Mouse (Mus musculus): Measurements from ENCODE around the gene Slc2a3.
A peak's percentile ranks its signal among the peaks of the same experiment; 100 is the strongest.

The Slc2a3 gene

DNA sequence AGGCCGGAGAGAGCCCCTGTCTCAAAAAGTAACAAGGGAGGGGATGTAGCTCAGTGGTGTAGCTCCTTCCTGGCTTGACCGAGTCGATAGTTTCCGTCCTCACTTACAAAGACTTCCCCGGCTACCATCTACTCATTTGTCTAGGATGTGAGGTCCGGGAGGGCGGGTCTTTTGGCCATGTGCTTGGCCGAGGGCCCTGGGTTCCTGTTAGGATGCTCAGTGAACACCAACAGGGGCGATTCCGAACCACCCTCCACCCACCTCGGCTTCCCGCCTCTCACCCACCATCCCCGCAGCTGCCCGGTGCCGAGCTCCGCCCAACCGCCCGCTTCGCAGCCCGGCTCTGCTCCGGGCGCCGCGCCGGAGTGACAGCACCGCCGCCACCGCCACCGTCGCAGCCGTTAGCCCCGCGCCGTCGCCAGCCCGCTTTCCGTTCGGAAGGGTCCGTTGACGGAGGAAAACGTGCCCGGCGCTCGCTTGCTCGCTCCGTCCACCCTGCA, at the start of gene Slc2a3:
Slc2a3 (minus strand) TSS at position 340 of the 500 bp plus-strand sequence.
- no peak for DNase-seq (ENCODE audit: low read depth, low spot score)

DNA sequence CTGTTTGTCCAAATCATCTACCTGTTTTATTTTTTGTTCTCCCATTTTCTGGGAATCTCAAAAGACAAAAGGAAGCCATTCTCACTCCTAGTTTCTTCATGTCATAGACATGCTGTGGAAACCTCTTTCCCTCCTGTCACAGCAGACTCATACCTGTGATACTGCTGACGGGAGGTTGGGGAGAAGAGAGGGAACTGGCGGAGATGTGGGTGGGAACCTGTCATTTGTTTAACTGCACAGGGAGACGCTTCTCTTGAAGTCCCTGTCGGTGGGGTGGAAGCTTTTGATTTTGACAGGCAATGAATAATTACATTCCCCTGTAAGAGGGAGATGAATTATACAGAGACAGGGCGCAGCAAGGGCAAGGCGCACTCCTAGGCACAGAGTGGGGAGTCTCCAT, 42.3 kb upstream of the Slc2a3 start:
- DNase-seq (ENCODE audit: low read depth, low spot score), result no peak

GRCm38 (mm10) chr6:122837539-122837938, 36.1 kb upstream of the Slc2a3 start:
- DNase-seq (ENCODE audit: low read depth, low spot score), result no peak

DNA sequence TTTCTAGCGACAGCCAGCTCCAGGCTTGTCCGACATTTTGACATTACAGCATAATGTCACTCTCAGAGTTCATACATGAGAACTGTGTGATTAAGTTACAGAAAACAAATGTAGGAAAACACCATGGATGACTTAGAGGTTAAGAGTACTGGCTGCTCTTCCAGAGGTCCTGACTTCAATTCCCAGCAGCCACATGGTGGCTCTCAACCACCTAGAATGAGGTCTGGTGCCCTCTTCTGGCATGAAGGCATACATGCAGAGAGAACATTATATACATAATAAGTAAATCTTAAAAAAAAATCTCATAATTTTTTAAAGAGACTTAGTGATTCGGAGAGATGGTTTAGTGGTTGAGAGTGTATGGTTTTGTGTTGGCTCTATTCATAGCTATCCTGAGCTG, 35.5 kb upstream of the Slc2a3 start:
- DNase-seq (ENCODE audit: low read depth, low spot score), result no peak

GRCm38 (mm10) chr6:122834365-122834764, 32.9 kb upstream of the Slc2a3 start:
- no peak for DNase-seq (ENCODE audit: low read depth, low spot score)

GRCm38 (mm10) chr6:122832880-122833279, 31.4 kb upstream of the Slc2a3 start:
- DNase-seq (ENCODE audit: low read depth, low spot score), result no peak

DNA sequence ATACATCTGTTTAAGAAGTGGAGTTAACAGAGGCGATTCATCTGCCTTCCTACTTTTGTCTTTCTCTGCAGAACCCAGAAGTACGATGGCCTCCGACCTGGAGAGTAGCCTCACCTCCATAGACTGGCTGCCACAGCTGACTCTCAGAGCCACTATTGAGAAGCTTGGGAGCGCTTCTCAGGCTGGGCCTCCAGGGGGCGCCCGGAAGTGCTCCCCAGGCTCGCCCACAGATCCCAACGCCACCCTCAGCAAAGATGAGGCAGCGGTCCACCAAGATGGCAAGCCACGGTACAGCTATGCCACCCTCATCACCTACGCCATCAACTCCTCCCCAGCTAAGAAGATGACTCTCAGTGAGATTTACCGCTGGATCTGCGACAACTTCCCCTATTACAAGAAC, 26.6 kb upstream of the Slc2a3 start:
- DNase-seq (ENCODE audit: low read depth, low spot score), result no peak

GRCm38 (mm10) chr6:122825923-122826742, 24.7 kb upstream of the Slc2a3 start:
- DNase-seq (ENCODE audit: low read depth, low spot score), result no peak

- no peak for DNase-seq (ENCODE audit: low read depth, low spot score)
Observed at GRCm38 (mm10) chr6:122825166-122825565, 23.7 kb upstream of the Slc2a3 start.

DNA sequence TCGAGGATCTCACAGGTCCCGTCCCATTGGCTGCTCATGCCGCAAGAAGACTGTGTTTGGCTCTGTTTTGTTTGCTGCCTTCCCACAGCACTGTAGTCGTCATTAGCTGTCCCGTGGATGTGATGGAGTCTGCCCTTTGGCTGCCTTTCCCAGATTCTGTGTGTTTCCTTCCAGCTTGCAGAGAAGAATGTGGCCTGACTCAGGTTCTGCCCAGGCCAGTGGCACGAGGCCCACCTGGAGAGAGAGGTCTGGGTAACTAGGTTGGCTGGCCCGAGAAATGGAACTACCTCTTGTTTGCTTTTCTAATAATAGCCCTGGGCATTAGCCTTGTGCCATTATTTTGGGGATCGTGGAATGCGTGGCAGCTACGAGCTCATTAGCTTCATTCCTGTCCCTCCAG, 22.6 kb upstream of the Slc2a3 start:
- no peak for DNase-seq (ENCODE audit: low read depth, low spot score)

DNA sequence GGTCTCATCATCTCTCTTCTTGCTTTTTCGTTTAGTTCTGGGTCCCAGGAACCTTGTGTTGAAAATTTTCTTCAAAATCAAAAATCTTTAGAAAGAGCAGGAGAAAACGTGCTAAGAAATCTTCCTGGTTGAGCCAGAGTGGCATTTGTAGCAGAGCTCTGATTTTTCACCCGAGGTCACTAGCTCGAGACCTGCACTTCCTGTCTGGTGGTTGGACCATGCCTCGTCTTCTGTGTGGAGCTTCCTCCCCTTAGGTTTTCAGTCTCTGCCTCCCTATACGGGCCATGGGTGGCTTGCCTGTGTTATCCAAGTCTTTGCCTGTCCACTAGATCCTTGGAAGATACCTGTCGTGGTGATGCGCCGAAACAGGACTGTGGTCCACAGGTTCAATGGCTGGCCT, 20.4 kb upstream of the Slc2a3 start:
- DNase-seq (ENCODE audit: low read depth, low spot score), result no peak

- DNase-seq (ENCODE audit: low read depth, low spot score), result no peak
Observed at GRCm38 (mm10) chr6:122820799-122821650, 19.6 kb upstream of the Slc2a3 start.

GRCm38 (mm10) chr6:122820071-122820798, 18.8 kb upstream of the Slc2a3 start:
- DNase-seq (ENCODE audit: low read depth, low spot score), result no peak

DNA sequence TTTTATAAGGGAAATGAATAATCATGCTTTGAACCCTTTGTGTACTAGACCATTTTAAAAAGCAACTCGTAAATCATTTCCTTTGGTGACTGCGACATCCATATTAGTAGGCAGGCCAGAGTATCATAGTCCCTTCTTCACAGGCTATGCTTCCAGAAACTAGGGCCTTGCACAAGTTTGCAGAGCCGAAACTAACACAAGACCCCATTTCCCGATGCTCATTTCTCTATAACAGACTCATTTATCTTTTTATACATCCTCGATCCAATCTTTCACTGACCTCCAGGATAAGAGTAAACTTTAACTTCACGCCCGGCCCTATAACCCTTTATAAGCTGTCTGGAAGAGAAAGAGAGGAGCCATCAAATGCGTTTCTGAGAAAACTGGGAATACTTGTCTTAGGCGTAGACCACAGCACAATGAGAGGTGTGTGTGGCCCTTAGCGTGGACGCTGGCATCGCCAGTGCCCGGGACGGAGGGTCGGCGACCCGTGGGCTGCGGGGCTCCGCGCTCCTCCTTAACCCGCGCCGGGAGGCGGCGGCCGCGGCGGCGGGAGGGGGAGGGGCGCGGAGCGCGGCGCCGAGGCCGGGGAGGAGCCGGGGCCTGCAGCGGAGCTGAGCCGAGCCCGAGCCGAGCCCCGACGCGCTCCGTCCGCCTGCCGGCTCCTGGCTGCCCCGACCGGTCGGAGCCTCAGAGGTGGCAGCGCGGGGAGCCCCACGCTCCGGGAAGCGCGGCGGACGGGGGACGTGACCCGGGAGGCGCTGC, 18.0 kb upstream of the Slc2a3 start, which contains the start of gene Foxj2:
Foxj2 (plus strand) TSS at position 609 of the 765 bp plus-strand sequence.
- DNase-seq (ENCODE audit: low read depth, low spot score), result no peak

GRCm38 (mm10) chr6:122813640-122814039, 12.2 kb upstream of the Slc2a3 start:
- DNase-seq (ENCODE audit: low read depth, low spot score), result no peak

DNA sequence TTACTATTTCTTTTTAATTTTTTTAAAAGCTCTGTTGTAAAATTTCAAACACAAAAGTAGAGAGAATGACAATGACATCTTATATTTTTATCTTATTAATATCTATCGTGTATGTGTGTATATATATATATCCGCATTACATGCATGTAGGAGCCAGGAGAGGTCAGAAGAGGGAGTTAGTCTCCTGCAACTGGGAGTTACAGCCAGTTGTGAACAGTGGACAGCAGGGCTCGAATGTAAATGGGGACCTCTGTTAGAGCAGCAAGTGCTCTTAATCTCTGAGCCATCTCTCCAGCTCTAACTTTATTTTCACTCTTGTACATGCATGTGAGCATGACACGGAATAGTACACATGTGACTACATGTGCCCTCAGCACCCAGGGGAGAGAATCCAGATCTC, 11.3 kb upstream of the Slc2a3 start:
- DNase-seq (ENCODE audit: low read depth, low spot score), result no peak

DNA sequence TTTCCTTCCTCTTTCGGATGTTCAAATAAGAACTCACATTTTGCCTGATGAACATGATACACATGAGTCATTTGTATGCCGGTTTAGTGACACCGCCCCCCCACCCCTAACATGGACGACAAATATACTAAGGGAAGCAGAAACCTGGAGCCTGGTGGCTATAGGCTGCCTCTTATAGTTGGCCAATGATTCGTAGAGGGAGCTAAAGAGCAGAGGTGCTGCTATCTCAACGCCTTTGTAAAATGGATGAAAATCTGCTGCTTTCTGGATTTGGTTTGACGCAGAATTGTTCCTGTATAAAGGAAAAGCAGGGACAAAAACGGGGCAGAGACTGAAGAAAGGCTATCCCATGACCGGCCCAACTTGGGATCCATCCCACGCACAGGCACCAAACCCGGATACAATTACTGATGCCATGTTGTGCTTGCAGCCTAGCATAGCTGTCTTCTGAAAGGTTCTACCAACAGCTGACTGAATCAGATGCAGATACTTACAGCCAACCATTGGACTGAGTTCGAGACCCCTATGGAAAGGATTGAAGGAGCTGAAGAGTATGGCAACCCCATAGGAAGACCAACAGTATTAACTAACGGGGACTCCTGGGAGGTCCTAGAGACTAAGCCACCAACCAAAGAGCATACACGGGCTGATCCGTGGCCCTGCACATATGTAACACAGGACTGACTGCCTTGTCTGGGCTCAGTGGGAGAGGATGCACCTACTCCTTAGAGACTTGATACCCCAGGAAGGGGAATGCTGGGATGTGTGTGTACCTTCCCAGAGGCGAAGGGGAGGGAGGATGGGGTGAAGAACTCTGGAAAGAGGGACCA, 10.5 kb upstream of the Slc2a3 start:
- DNase-seq (ENCODE audit: low read depth, low spot score), result no peak

GRCm38 (mm10) chr6:122811280-122811652, 9.8 kb upstream of the Slc2a3 start:
- DNase-seq (ENCODE audit: low read depth, low spot score), result peak; percentile 79

DNA sequence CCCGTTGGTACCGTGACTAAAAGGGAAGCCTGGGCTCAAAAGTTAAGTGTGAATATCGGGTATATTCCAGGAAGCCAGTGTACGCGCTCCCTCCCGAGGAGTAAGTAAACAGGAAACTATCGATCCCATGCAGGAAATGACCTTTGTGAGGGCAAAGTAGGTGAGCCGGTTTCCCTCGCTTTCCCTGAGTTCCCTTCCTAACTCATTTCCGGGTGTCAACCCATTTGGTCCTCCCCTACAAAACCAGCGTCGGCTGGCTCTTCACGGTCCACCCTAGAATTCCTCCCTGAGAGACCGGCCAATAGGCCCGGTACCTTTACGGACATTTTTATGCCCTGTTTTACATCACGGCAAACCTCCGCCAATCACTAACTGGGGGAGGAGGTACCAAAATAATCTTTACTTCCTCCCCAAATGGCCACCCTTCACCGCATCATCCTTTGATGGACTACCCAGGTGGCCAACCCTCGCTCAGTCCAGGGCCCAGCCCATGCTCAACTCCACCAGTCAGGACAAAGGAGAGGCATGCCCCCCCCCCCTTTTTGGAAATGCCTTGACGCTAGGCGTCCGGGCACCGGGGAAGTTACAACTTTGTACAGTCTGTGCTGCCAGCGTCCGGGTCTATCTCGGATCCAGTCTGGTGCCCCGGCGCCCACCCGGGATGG, 9.3 kb upstream of the Slc2a3 start:
- peak; percentile 99 for DNase-seq (ENCODE audit: low read depth, low spot score)

Measured in brain, embryonic 18.5 days (tissue).